In genomic region chr14:105589261-105589660, GRCm38 (mm10) we compare ENCODE assay signal across 8 mouse cellular contexts.
A peak's percentile ranks its signal among the peaks of the same experiment; 100 is the strongest.
DNase-seq lines count a peak whose midpoint lies in the region; ATAC-seq and TF ChIP-seq lines count a peak whose summit lies in the region.

No protein-coding gene starts in this region.

- peak overlapping the region; percentile 71 for H3K9ac ChIP-seq in heart, embryonic 13.5 days
- H3K9ac ChIP-seq in heart, embryonic 16.5 days (ENCODE audit: low read length): peak overlapping the region; percentile 67
- no peak overlapping the region for H3K9ac ChIP-seq in lung, postnatal 0 days (replicated peaks; ENCODE audit: low read depth)
- H3K9ac ChIP-seq in liver, embryonic 12.5 days: no peak overlapping the region

- no peak for TF ChIP-seq POLR2A in thymus, adult 2 months (IDR thresholded peaks at IDR 0.05; ENCODE audit: control insufficient read depth, extremely low read depth, insufficient read depth, low read length, poor library complexity)

- ATAC-seq in heart, embryonic 13.5 days (ENCODE audit: extremely low read depth, insufficient number of reproducible peaks, low FRiP score, low TSS enrichment): no peak
- peak; percentile 74 for ATAC-seq in Patski
- ATAC-seq in heart, embryonic 16.5 days (replicated peaks; ENCODE audit: extremely low read depth, insufficient read depth, low FRiP score): 0 out of 2 replicates have a peak, but pooled peaks have one; percentile 31
- peak; percentile 79 for ATAC-seq in lung, postnatal 0 days
- no peak for ATAC-seq in monocyte, adult 5-6 weeks (replicated peaks; ENCODE audit: insufficient number of reproducible peaks, low FRiP score, low TSS enrichment, poor library complexity, severe bottlenecking)
- no peak for ATAC-seq in liver, embryonic 12.5 days

- H3K4me1 ChIP-seq in heart, embryonic 13.5 days: peaks cover 29% of the 10 kb centered on the region
- peaks cover 10% of the 10 kb centered on the region; the same call in 1 of the 2 replicates for H3K4me1 ChIP-seq in heart, embryonic 16.5 days (ENCODE audit: control insufficient read depth, insufficient read depth, low read length)
- H3K4me1 ChIP-seq in lung, postnatal 0 days (ENCODE audit: insufficient read depth, low read depth, low read length): no peaks in the 10 kb centered on the region
- 0 out of 2 replicates have a peak, but pooled peaks cover 2% of the 10 kb centered on the region for H3K4me1 ChIP-seq in thymus, adult 2 months (replicated peaks; ENCODE audit: control insufficient read depth, insufficient read depth, low read length)
- no peaks in the 10 kb centered on the region for H3K4me1 ChIP-seq in liver, embryonic 12.5 days

- CTCF ChIA-PET in Patski (lab: Charles Lee): interaction anchor here (1.1 to 1.2 kb wide), 3 partner anchors 10 to 79 kb away, joined by 3 read pairs; no protein-coding TSS in a partner anchor

- peak overlapping the region; percentile 63 for H3K4me2 ChIP-seq in heart, embryonic 13.5 days
- H3K4me2 ChIP-seq in heart, embryonic 16.5 days (ENCODE audit: low read depth, low read length): peak overlapping the region; percentile 61
- peak overlapping the region; percentile 25; the same call in 1 of the 2 replicates for H3K4me2 ChIP-seq in lung, postnatal 0 days (replicated peaks; ENCODE audit: low read depth, low read length)
- no peak overlapping the region for H3K4me2 ChIP-seq in liver, embryonic 12.5 days

- no peaks in the 10 kb centered on the region for H3K36me3 ChIP-seq in heart, embryonic 13.5 days
- no peaks in the 10 kb centered on the region for H3K36me3 ChIP-seq in heart, embryonic 16.5 days (ENCODE audit: control insufficient read depth, insufficient read depth)
- H3K36me3 ChIP-seq in lung, postnatal 0 days (ENCODE audit: insufficient read depth, low read length): no peaks in the 10 kb centered on the region
- no peaks in the 10 kb centered on the region for H3K36me3 ChIP-seq in thymus, adult 2 months (ENCODE audit: control insufficient read depth, insufficient read depth, low read length)
- no peaks in the 10 kb centered on the region for H3K36me3 ChIP-seq in liver, embryonic 12.5 days

- DNase-seq in heart, adult 11 months: no peak
- peak; percentile 27 for DNase-seq in Patski (ENCODE audit: low read depth, low spot score)
- DNase-seq in lung, postnatal 0 days (ENCODE audit: low spot score): peak; percentile 60
- no peak for DNase-seq in thymus, adult 2 months

- H3K27me3 ChIP-seq in heart, embryonic 13.5 days (replicated peaks): no peaks in the 10 kb centered on the region
- H3K27me3 ChIP-seq in Patski: no peaks in the 10 kb centered on the region
- H3K27me3 ChIP-seq in heart, embryonic 16.5 days (ENCODE audit: control insufficient read depth, insufficient read depth, low read length): no peaks in the 10 kb centered on the region
- H3K27me3 ChIP-seq in lung, postnatal 0 days (replicated peaks; ENCODE audit: insufficient read depth, low read length): no peaks in the 10 kb centered on the region
- no peaks in the 10 kb centered on the region for H3K27me3 ChIP-seq in thymus, adult 2 months (ENCODE audit: control insufficient read depth, insufficient read depth, low read length)
- no peaks in the 10 kb centered on the region for H3K27me3 ChIP-seq in liver, embryonic 12.5 days (replicated peaks)

- peak overlapping the region; percentile 44 for H3K4me3 ChIP-seq in heart, embryonic 13.5 days
- H3K4me3 ChIP-seq in heart, embryonic 16.5 days (ENCODE audit: low read length): peak overlapping the region; percentile 50
- no peak overlapping the region; the same call in 1 of the 2 replicates for H3K4me3 ChIP-seq in lung, postnatal 0 days (ENCODE audit: low read depth, low read length)
- no peak overlapping the region for H3K4me3 ChIP-seq in thymus, adult 2 months (ENCODE audit: control insufficient read depth, insufficient read depth, low read length)
- H3K4me3 ChIP-seq in liver, embryonic 12.5 days: no peak overlapping the region

- 0 out of 2 replicates have a peak, but pooled peaks have one; percentile 21 for TF ChIP-seq EP300 in lung, postnatal 0 days (IDR thresholded peaks at IDR 0.05)

- TF ChIP-seq CTCF in Patski (IDR thresholded peaks at IDR 0.05): no peak
- no peak for TF ChIP-seq CTCF in lung, postnatal 0 days (IDR thresholded peaks at IDR 0.05)
- TF ChIP-seq CTCF in thymus, adult 2 months (IDR thresholded peaks at IDR 0.05; ENCODE audit: borderline replicate concordance, control insufficient read depth, extremely low read depth, insufficient read depth, low read length, poor library complexity): no peak

- H3K27ac ChIP-seq in heart, embryonic 13.5 days (replicated peaks): peak overlapping the region; percentile 62
- H3K27ac ChIP-seq in heart, embryonic 16.5 days (ENCODE audit: low read length): peak overlapping the region; percentile 63
- H3K27ac ChIP-seq in lung, postnatal 0 days (ENCODE audit: low read length): no peak overlapping the region
- no peak overlapping the region for H3K27ac ChIP-seq in thymus, adult 2 months (ENCODE audit: control insufficient read depth, insufficient read depth, low read length)
- H3K27ac ChIP-seq in liver, embryonic 12.5 days: no peak overlapping the region

- WGBS in heart, embryonic 13.5 days: 50% methylated on average over 20 of the region's 20 CpGs
- WGBS in heart, embryonic 16.5 days: 49% methylated on average over 20 of the region's 20 CpGs
- 51% methylated on average over 20 of the region's 20 CpGs for WGBS in lung, postnatal 0 days
- 97% methylated on average over 20 of the region's 20 CpGs for WGBS in thymus, adult 2 months
- 80% methylated on average over 20 of the region's 20 CpGs for WGBS in liver, embryonic 12.5 days (ENCODE audit: insufficient replicate concordance)

- H3K9me3 ChIP-seq in heart, embryonic 13.5 days: no peaks in the 10 kb centered on the region
- H3K9me3 ChIP-seq in heart, embryonic 16.5 days (replicated peaks; ENCODE audit: control insufficient read depth, low read length): no peaks in the 10 kb centered on the region
- H3K9me3 ChIP-seq in lung, postnatal 0 days (ENCODE audit: low read length): no peaks in the 10 kb centered on the region
- H3K9me3 ChIP-seq in liver, embryonic 12.5 days (replicated peaks): no peaks in the 10 kb centered on the region

- POLR2A ChIA-PET in Patski (lab: Charles Lee): interaction anchor here (0.7 to 1.3 kb wide), 3 partner anchors 8 to 290 kb away, joined by 3 read pairs; no protein-coding TSS in a partner anchor

- in situ Hi-C loops in Patski (cut with MboI; ENCODE audit: low pct_unique_long_range_greater_than_20kb): loop anchor here (5.0 kb wide), 2 partner anchors 78 to 303 kb away; no protein-coding TSS in a partner anchor

Comparison
In these comparisons a context has a peak if more than half of its experiments do, and no peak if none do; other contexts are left out.
1. ATAC-seq: peak in Patski (single experiment), heart, embryonic 16.5 days (single experiment) and lung, postnatal 0 days (single experiment); none in heart, embryonic 13.5 days (single experiment), monocyte, adult 5-6 weeks (single experiment) and liver, embryonic 12.5 days (single experiment).
2. H3K27ac ChIP-seq: peak in heart, embryonic 13.5 days (single experiment) and heart, embryonic 16.5 days (single experiment); none in lung, postnatal 0 days (single experiment), thymus, adult 2 months (single experiment) and liver, embryonic 12.5 days (single experiment).
3. H3K4me3 ChIP-seq: peak in heart, embryonic 13.5 days (single experiment) and heart, embryonic 16.5 days (single experiment); none in lung, postnatal 0 days (single experiment), thymus, adult 2 months (single experiment) and liver, embryonic 12.5 days (single experiment).
4. H3K9ac ChIP-seq: peak in heart, embryonic 13.5 days (single experiment) and heart, embryonic 16.5 days (single experiment); none in lung, postnatal 0 days (single experiment) and liver, embryonic 12.5 days (single experiment).
5. DNase-seq: peak in Patski (single experiment) and lung, postnatal 0 days (single experiment); none in heart, adult 11 months (single experiment) and thymus, adult 2 months (single experiment).